Mouse (Mus musculus): ENCODE data around the gene Arhgef18.
A peak's percentile ranks its signal among the peaks of the same experiment; 100 is the strongest.

Arhgef18 gene

DNA sequence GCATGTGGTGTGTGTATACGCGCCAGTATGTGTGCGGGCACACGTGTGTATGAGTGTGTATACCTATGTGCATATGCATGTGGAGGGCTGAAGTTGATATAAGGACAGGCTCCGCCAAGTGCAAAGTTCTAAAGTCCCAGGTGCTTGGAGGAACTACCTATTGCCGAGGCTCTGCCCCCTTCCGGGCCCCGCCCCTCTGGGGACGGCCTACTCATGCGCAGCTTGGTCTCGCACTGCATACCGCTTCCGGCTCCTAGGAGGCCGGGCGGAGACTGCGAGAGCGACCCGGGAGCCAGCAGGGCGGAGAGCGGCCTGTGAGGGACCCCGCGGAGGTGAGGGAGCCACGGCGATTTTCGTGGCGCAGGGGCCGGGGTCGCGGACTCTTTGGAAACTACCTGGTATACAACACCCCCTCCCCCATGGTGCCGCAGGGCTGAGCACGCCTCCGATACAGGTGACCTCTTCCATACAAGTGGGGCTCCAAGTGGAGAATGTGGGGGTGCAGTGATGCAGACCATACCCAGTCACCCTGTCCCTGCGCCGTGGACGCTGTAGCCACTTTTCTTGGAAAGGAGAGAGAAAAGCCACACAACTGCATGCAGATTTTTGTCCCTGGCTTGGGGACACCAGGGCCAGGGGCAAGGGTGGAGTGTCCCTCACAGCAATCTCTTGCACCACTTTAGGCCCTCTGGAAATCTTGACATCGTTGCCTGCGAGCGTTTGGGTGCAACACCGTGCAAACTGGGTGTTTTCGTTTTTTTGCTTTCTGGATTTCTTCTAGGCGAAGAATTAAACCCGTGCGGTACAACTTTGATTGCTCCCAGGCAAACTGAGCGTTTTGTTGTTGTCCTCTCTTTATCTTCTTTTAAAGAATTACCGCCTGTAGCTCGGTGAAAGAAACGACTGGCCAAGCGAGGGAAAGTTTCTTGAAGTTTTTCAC lies at the start of gene Arhgef18:
TSS of gene Arhgef18 (plus strand) at position 236 of the 940 bp plus-strand sequence.
- peak; percentile 62 to 82 for DNase-seq (ENCODE audit: low spot score in 2 of 2)

DNA sequence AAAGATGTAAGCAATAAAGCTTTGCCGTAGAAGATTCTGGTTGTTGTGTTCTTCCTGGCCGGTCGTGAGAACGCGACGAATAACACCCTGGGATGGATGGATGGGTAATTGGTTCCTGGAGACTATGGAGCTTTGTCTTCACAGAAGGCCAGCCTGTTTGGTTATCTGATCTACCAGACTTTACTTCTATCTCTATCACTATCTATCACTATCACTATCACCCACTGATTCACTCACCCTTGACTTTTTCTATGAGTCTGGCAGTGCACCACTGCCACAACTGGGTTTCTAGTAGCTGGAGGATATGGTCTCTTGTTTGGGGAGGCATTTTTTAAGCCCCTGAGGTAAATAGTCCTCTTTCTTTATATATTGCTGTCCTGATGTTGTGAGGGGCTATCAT lies 47.5 kb upstream of the Arhgef18 start:
- DNase-seq (ENCODE audit: low spot score in 2 of 2): no peak

DNA sequence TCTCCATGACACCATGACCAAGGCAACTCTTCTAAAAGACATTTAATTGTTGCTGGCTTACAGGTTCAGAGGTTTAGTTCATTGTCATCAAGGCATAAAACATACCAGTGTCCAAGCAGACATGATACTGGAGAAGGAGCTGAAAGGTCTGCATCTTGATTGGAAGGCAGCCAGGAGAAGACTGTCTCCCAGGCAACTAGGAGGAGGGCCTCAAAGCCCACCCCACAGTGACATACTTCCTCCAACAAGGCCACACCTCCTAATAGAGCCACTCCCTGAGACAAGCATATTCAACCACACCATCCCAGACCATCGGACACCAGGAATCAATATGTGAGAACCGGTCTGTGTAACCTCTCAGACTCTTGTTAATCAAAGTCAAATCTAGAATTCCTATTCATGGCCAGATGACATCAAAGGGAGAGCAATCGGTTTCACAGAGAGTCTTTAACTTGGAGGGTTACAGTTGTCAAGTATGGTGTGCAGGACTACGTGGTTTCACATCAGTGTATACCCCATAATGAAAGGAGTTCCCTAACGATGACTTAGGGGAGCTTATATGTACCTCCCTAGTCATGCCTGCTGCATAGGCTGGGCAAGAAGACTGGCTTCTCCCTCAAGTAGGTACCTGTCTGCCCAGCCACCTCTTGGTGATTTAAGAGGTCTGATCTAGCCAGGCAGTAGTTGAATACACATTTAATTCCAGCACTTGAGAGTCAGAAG lies 46.0 kb upstream of the Arhgef18 start:
- DNase-seq (ENCODE audit: low spot score in 2 of 2): no peak

DNA sequence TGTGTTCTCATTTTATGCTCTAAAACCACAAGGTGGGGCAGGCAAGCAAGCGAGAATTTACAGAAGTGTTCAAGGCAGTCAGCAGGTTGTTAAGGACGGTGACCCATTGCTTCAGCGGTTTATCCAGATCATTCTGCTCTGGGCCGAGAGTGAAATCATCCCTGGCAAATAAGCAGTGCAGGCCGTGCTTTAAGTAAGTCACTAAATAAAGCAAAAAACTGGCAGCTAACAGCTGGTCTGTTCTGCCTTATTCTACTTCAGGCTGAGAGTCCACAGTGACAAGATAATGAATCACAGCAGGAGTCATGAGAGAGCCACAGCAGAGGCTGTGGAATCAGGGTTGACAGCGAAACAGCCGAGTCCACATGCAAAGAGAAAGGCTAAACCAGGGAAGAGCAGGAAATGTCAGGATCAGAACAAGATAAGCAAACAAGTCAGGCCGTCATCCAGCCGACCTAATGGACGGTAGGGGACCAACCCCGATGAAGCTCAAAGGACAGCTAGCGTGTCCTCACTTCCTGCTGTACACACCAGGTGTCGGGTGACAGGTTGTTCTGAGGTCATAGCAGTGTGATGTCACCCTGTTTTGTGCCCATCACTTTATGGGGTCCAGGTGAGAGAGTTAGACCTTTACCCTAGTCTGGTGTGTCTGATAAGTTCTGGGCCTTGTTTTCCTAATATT lies 44.5 kb upstream of the Arhgef18 start:
- peak in 1 of 2 experiments; percentile 8 for DNase-seq (ENCODE audit: low spot score in 2 of 2)

DNA sequence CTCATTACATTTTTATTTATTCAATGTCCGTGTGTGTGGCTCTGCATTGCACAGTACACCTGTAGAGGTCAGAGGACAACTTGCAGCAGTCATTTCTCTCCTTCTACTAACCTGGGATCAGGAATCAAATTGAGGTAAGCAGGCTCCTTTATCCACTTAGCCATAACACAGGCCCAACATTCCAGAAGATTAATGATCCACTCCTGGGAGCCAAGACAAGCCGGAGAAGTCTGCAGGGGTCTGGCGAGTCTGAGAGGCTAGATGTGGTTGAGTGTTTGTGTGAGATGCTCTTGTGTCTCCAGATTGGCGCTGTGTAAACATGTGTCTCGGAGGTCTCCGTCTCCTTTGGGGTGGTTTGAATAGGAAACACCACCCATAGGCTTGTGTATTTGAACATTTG lies 42.1 kb upstream of the Arhgef18 start:
- DNase-seq (ENCODE audit: low spot score in 2 of 2): no peak

DNA sequence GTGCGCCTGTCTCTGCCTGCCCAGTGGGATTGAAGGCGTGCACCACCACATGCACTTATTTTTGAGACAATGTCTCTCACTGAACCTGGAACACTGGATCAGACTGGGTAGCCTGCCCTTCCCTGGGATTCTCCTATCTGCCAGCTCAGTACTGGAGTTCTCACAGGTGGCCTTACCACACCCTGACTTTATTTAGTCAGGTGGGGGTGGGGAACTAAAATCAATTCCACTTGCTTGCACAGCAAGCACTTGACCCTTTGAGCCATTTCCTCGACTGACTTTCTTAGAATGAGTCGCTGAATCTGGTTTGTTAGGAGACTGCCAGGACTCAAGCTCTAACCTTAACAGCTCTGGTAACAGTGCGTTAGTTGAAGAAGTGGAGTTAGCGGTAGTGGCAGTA lies 40.1 kb upstream of the Arhgef18 start:
- DNase-seq (ENCODE audit: low spot score in 2 of 2): no peak

DNA sequence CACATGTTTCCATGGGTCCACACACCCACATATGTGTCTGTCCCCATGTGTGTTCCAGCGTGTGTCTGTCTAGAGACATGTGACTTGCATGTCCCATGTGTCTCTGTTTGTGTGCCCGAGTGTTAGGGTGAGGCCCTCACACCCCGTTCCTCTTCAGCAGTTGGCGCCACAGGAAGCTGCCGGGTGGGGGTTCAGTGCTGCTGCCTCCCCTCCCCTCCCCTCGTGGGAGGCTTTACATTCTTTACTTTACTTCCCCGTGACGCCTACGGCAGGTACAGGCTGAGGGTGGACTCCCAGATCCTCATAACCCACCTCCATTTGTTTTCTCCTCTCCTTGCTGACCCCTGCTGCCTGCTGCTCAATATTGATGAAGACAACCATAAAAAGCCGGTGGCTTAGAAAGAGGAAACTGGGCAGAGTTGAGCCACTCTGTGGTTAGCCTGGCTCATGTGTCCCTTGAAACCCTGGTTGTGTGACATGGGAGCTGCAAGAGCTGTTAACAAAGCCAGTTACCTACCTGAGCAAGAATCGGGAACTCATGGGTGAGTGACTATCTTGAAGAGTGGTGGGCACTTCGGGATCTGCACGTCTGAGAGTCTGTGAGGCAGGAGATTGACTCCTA lies 39.5 kb upstream of the Arhgef18 start, which contains the start of gene A430078G23Rik:
TSS of gene A430078G23Rik (plus strand) at position 227 of the 622 bp plus-strand sequence.
- DNase-seq (ENCODE audit: low spot score in 2 of 2): no peak

DNA sequence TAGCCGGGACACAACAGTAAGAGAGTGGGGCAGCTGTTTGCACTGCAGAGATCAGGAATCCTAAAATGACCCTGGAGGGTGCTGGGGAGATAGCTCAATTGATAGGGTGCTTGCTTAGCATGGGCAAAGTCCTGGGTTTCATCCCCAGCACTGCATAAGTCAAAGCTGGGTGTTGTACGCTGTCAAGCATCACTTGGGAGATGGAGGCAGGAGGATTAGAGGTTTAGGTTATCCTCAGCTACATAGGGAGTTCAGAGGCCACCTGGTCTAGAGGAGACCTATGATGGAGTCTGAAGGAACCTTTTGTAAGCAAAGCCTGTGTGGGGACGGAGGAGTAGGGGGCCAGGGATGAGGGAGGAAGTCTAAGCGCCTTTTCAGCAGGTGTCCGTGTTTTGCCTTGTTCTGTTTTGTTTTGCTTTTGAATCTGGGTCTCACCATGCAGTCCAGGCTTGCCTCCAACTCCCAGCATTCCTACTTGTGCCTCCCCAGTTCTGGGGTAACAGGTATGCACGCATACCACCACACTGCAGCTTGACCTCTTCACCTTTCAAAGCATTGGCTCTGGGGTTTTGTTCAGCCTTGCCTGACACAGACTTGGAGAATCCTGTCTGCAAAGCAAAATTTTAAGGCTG lies 38.9 kb upstream of the Arhgef18 start:
- no peak for DNase-seq (ENCODE audit: low spot score in 2 of 2)

DNA sequence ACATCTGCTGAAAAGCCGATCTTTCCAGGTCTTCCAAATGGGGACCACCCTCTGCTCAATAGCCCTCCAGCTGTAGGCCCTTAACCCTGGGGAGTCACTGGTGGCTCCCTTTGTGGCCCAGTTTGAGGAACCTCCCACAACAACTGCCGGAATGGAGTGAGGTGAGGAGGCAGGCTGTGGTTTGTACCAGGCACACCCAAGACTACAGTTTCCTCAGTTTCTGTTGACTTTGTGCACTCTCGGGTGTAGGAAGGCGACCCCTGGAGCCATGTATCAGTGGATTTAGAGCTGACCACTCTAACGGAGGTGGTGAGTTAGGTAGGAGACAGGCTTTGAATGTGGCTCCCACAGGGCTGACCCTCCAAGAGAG lies 38.4 kb upstream of the Arhgef18 start:
- DNase-seq (ENCODE audit: low spot score in 2 of 2): no peak

DNA sequence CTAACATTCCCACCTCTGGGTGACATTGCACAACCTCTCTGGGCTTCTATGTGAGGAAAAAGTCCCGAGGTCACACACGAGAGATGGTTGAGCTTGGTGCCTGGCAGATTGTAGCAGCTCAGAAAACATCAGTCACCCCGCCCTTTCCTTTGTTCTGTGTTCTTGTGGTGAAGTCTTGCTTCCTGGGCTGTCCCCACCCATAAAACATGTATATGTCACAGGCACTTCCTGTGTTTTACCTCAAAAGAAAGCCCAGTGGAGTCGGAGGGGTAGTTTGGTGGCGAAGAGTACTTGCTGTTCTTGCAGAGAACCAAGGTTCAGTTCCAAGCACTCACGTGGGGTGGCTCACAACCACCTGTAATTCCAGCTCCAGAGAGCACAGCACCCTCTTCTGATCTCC lies 37.2 kb upstream of the Arhgef18 start:
- DNase-seq (ENCODE audit: low spot score in 2 of 2): no peak

DNA sequence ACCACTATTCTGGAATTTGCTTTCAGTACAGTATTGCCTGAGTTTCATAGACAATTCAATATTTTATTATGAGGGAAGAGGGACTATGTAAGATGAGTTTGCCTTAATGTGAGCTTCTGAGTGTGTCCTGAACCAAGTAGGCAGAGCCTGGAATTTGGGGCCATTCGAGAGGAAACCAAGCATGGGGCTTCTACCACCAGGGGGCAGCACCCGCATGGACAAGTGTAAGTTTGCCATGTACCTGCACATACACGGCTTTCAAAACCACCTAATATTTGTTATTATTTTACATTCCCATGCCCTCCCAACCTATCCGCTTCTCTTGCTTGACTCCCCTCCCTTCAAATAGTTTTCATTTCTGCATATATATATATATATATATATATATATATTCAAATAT lies 34.7 kb upstream of the Arhgef18 start:
- peak in 1 of 2 experiments; percentile 85 for DNase-seq (ENCODE audit: low spot score in 2 of 2)

DNA sequence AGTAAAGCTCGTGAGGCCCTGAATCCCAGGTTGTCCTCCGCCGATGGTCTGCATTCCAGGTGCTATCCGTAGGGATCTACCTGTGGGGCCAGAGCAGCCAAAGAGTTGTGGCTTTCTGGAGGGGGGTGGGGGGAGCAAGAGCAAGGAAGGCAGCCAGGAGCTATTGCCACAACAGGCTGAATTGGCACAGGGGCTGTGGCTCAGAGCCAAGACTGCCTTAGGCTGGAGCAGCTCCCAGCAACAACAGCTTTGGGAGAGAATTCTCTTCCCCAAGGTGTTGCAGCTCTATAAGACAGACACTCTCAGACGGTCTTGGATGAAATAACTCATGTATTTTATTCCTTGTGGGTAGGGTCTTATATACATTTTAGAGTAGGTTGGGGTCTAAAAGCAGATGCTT lies 25.7 kb upstream of the Arhgef18 start:
- DNase-seq (ENCODE audit: low spot score in 2 of 2): no peak

DNA sequence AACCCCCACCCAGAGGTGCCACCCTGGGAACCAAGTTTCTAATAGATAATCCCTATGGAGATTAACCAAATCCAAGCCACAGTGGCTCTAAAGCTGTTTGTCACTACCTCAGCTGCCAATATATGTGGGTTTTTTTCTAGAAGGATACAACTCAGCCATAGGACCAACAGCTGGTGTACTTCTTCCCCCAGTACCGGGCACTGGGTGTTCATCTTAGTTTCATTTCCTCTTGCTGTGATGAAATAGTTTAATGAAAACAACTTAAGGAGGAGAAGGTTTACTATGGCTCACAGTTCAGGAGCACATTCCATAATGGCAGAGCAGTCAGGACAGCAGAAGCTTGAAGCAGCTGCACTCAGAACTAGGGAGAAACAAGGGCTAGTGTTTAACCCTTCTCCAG lies 24.7 kb upstream of the Arhgef18 start:
- DNase-seq (ENCODE audit: low spot score in 2 of 2): no peak

DNA sequence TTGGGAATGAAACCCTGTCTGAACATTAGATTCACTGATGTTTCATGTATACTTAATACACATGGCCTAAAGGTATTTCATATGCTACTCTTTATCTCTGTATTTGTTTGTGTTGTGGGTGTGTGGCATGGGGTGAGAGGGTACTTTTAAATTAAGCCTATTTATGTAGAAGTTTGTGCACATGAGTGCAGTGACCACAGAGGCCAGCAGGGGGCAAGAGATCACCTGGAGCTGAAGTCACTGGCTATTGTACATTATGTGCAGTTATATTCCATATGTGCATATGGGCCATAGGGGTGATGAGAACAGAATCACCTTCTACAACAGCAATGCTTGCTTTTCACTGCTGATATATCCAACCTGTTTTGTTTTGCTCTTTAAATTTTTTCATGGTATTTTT lies 17.1 kb upstream of the Arhgef18 start:
- no peak for DNase-seq (ENCODE audit: low spot score in 2 of 2)

DNA sequence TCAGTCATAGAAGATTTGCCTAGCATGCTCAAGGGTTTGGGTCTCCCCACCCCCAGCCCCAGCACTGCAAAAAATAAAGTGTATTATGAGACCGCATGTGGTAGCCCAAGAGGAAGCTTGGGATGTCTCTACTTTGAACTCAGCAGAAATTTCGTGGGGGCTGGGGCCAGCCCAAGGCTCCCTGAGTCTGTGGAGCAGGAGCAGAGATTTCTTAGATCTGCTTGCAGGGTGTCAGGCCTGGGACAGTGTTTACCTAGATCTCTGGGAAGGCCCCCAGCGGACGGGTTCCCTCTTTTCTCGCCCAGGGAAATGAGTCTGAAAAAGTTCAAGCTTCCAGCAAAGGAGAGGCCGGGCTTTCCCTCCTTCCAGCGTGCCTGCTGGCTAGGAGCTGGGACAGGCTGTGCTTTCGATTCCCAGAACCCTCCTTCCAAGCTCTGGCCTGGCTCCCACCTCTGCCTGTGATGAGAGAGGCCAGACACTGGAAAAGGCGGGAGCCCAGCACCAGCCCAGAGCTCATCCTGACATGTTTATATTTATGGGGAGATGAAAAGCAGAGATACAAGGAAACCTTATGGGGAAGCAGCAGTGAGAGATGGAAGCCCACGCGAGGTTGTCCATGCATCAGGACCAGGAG lies 16.0 kb upstream of the Arhgef18 start:
- DNase-seq (ENCODE audit: low spot score in 2 of 2): no peak

DNA sequence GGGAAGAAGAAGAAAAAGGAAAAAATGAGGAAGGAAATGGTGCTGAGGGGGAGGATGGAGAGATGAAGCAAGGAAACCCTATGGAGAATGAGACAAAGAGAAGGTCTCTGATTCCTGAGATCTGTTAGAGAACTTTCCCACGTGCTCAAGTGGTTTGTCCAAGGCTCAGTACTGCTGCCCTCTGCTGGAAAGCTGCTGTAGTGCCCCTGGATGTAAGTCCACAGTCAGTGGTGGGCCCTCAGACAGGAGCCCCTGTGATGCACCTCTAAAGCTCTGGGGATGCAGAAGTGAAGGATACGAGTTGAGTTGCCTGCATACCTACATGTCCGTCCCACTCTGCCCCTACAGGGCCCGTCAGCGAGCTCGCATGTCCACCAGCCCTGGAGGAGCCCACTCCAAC lies 5.5 kb upstream of the Arhgef18 start:
- DNase-seq (ENCODE audit: low spot score in 2 of 2): peak in 1 of 2 experiments; percentile 63

DNA sequence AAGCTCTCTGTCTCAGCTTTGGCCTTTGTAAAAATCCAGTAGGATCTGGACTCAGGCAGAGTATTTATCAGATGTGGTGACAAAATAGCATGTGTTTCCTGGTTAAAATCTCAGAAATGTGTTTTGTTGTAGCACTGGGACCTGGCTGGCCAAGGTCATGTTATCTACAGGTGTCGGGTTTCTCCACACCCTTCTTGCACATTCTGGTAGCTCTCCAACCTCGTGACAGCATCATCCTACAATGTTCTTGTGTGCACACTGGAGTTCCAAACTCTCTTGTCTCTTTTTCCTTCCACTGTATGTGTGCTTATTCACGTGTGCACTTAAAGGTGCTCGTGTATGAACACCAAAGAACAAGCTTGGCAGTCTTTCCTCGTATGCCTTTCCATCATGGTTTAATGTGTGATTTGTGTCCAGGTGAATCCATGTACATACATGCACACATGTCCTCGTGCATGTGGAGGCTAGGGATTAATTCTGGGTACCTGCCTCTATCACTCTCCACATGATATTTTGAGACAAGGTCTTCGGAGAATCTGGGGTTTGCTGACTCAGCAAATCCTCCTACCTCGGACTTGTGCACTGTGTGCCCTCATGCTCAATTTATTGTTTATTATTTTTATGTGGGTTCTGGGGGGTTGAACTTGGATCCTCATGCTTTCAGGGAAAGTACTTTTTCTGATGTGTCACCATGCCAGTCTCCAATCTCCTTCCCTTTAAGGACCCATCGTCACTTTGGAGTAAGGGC lies 4.0 kb upstream of the Arhgef18 start:
- no peak for DNase-seq (ENCODE audit: low spot score in 2 of 2)

DNA sequence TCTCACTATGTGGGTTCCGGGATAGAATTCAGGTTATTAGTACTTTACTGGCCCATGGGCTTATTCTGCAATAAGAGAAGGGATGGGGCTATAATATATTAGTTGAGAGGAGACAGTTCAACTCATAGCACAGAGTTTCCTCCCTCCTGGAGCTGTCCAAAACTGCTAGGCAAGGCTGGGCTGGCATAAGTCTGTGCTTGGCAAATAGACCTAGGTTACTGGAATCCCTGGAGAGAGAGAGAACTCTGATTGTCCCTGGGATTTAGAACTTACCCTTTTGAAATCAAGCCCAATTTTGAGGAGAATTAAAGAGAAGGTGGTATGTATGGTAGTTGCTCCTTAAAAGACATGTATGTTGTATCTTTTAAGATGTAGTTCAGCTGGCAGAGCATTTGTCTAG lies 3.3 kb upstream of the Arhgef18 start:
- DNase-seq (ENCODE audit: low spot score in 2 of 2): no peak

DNA sequence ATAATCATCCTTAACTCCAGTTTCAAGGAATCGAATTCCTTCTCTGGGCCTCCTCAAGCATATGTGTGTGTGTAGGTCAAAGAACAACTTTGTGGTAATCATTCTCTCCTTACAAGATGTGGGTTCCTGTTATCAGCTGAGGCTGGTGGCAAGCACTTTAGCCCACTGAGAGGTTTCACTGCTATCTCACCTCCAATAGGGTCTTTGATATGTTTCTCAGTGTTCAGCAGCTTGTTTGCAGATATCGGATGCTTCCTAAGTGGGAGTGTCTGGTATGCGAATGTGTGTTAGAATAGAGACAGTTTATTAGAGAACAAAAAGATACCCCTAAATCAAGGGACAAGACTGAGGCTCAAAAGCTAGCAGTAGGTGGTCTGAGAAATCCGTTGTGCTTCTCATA lies 513 bp upstream of the Arhgef18 start:
- no peak for DNase-seq (ENCODE audit: low spot score in 2 of 2)

DNA sequence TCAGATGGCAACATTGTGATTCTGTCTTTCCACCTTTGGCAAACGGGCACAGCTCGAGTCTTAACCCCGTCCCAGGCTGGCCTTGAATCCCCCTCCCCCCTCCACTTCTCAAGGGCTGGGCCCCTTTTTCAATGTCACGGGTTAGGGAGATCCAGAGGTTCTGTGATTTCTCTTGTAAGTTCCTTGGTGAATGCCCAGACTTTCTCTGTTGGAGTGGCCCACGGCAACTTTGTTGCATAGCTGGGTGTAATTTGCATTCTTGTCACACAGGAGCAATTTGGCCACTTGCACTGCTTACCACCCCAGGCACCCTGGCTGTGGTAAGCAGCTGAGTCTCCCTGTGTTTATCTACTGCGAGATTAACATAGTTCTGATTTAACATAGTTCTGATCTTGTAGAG lies 1.8 kb downstream of the Arhgef18 start:
- no peak for DNase-seq (ENCODE audit: low spot score in 2 of 2)

All from left cerebral cortex, adult 9 months (tissue).